Mouse (Mus musculus) erythroblast, embryonic 14.5 days (primary cell): ENCODE data around the gene Kif3c.

Experiments used
- GATA1 ChIP-seq: IDR thresholded peaks from 2 replicates; pipeline ENCODE4 v1.6.1; 2012; ENCODE audit warnings: low read length, inconsistent platforms, mixed read lengths
- TAL1 ChIP-seq: IDR thresholded peaks from 3 replicates; pipeline ENCODE4 v1.6.1; 2012; ENCODE audit warnings: low read length, inconsistent platforms, mixed read lengths

GRCm38 (mm10) chr12:3427067-3427889, 62.3 kb downstream of the Kif3c start:
- TF ChIP-seq TAL1 (no peak), GATA1 (peak; percentile 48; the same call in 1 of the 2 replicates)
